Comparison of ENCODE assay signal across 9 mouse cellular contexts in genomic region chr14:76488101-76489044, GRCm38 (mm10).
DNase-seq lines count a peak whose midpoint lies in the region; ATAC-seq and TF ChIP-seq lines count a peak whose summit lies in the region.
"Had no signal": no experiment of that assay in that cellular context is flagged by ENCODE, and none has a peak within 500 bp of the region (broad histone marks: within the 10 kb centered on the region; RNA-seq: fewer than 3 reads in every experiment).

No protein-coding gene starts in this region.

- H3K36me3 ChIP-seq in heart, embryonic 13.5 days, result peaks cover 1% of the 10 kb centered on the region; the same call in 1 of the 2 replicates
- peaks cover 10% of the 10 kb centered on the region; the same call in 1 of the 2 replicates for H3K36me3 ChIP-seq in E14TG2a.4 (ENCODE audit: insufficient read depth, low read length)
- H3K36me3 ChIP-seq in embryonic facial prominence, embryonic 14.5 days (ENCODE audit: control insufficient read depth, insufficient read depth, low read length), result no peaks in the 10 kb centered on the region
- H3K36me3 ChIP-seq in liver, postnatal 0 days (replicated peaks; ENCODE audit: insufficient read depth, low read length), result no peaks in the 10 kb centered on the region
- H3K36me3 ChIP-seq: heart, embryonic 12.5 days had no signal

- ATAC-seq in heart, embryonic 13.5 days (ENCODE audit: extremely low read depth, insufficient number of reproducible peaks, low FRiP score, low TSS enrichment), result no peak
- 0 out of 2 replicates have a peak, but pooled peaks have one; percentile 48 for ATAC-seq in embryonic facial prominence, embryonic 14.5 days (ENCODE audit: low read depth)
- peak; percentile 27; the same call in 1 of the 2 replicates for ATAC-seq in liver, postnatal 0 days
- ATAC-seq in inflammation-experienced regulatory T-cells, adult 6 months, result no peak

- H3K4me1 ChIP-seq in heart, embryonic 13.5 days, result peaks cover 23% of the 10 kb centered on the region
- peaks cover 54% of the 10 kb centered on the region for H3K4me1 ChIP-seq in E14TG2a.4 (replicated peaks; ENCODE audit: low read depth, low read length)
- peaks cover 12% of the 10 kb centered on the region for H3K4me1 ChIP-seq in embryonic facial prominence, embryonic 14.5 days (ENCODE audit: control insufficient read depth, insufficient read depth, low read length)
- H3K4me1 ChIP-seq in liver, postnatal 0 days (ENCODE audit: insufficient read depth), result peaks cover 2% of the 10 kb centered on the region; the same call in 1 of the 2 replicates

- no peaks in the 10 kb centered on the region for H3K27me3 ChIP-seq in heart, embryonic 13.5 days (replicated peaks)
- no peaks in the 10 kb centered on the region for H3K27me3 ChIP-seq in E14TG2a.4 (ENCODE audit: insufficient read depth, low read length)
- H3K27me3 ChIP-seq in embryonic facial prominence, embryonic 14.5 days (replicated peaks; ENCODE audit: control insufficient read depth, insufficient read depth, low read length), result no peaks in the 10 kb centered on the region
- no peaks in the 10 kb centered on the region for H3K27me3 ChIP-seq in liver, postnatal 0 days (ENCODE audit: insufficient read depth, low read length)
- H3K27me3 ChIP-seq: heart, embryonic 12.5 days had no signal

- no peak for DNase-seq in heart, postnatal 4 days
- DNase-seq in embryonic facial prominence, embryonic 14.5 days (ENCODE audit: low spot score), result no peak
- no peak for DNase-seq in liver, postnatal 0 days
- no peak for DNase-seq in adrenal gland, postnatal 14 days
- DNase-seq in cerebellum, adult 9-11 months, result no peak

- H3K4me2 ChIP-seq in heart, embryonic 13.5 days, result no peak overlapping the region
- no peak overlapping the region for H3K4me2 ChIP-seq in embryonic facial prominence, embryonic 14.5 days (ENCODE audit: low read depth, low read length)
- H3K4me2 ChIP-seq in liver, postnatal 0 days (ENCODE audit: low read depth, low read length), result peak overlapping the region; percentile 14; the same call in 1 of the 2 replicates
- H3K4me2 ChIP-seq: heart, embryonic 12.5 days had no signal

- peak overlapping the region; percentile 8; the same call in 1 of the 2 replicates for H3K27ac ChIP-seq in heart, embryonic 13.5 days (replicated peaks)
- peak overlapping the region; percentile 67 for H3K27ac ChIP-seq in embryonic facial prominence, embryonic 14.5 days (replicated peaks; ENCODE audit: low read depth, low read length)
- H3K27ac ChIP-seq in liver, postnatal 0 days (ENCODE audit: low read depth), result peak overlapping the region; percentile 12; the same call in 1 of the 2 replicates

- H3K4me3 ChIP-seq in heart, embryonic 13.5 days, result no peak overlapping the region
- peak overlapping the region; percentile 57 for H3K4me3 ChIP-seq in E14TG2a.4 (replicated peaks; ENCODE audit: low read length)
- H3K4me3 ChIP-seq in embryonic facial prominence, embryonic 14.5 days (ENCODE audit: low read depth, low read length), result no peak overlapping the region
- no peak overlapping the region for H3K4me3 ChIP-seq in liver, postnatal 0 days (ENCODE audit: low read depth, low read length)
- H3K4me3 ChIP-seq: heart, embryonic 12.5 days had no signal

- 69% methylated on average over 18 of the region's 18 CpGs for WGBS in heart, embryonic 13.5 days
- 45% methylated on average over 18 of the region's 18 CpGs for WGBS in embryonic facial prominence, embryonic 14.5 days
- WGBS in liver, postnatal 0 days (ENCODE audit: insufficient replicate concordance), result 66% methylated on average over 18 of the region's 18 CpGs

- peak overlapping the region; percentile 1 for H3K9ac ChIP-seq in heart, embryonic 13.5 days
- H3K9ac ChIP-seq in embryonic facial prominence, embryonic 14.5 days (ENCODE audit: low read depth, low read length), result peak overlapping the region; percentile 30; the same call in 1 of the 2 replicates
- H3K9ac ChIP-seq in liver, postnatal 0 days (replicated peaks), result no peak overlapping the region; the same call in 1 of the 2 replicates
- H3K9ac ChIP-seq: heart, embryonic 12.5 days had no signal

- H3K9me3 ChIP-seq in heart, embryonic 13.5 days, result no peaks in the 10 kb centered on the region
- no peaks in the 10 kb centered on the region for H3K9me3 ChIP-seq in E14TG2a.4 (ENCODE audit: low read length)
- H3K9me3 ChIP-seq in embryonic facial prominence, embryonic 14.5 days (ENCODE audit: control insufficient read depth, low read length), result no peaks in the 10 kb centered on the region
- H3K9me3 ChIP-seq in liver, postnatal 0 days (ENCODE audit: low read length), result no peaks in the 10 kb centered on the region
- H3K9me3 ChIP-seq: heart, embryonic 12.5 days had no signal

- no peak for TF ChIP-seq CTCF in E14TG2a.4 (conservative IDR thresholded peaks at IDR 0.05; ENCODE audit: low read length)
- peak; percentile 23; the same call in 1 of the 2 replicates for TF ChIP-seq CTCF in liver, postnatal 0 days (IDR thresholded peaks at IDR 0.05; ENCODE audit: low read depth)

- no peak for TF ChIP-seq EP300 in liver, postnatal 0 days (IDR thresholded peaks at IDR 0.05; ENCODE audit: low read depth)

Comparison
In these comparisons a context has a peak if more than half of its experiments do, and no peak if none do; other contexts are left out.
1. ATAC-seq: peak in embryonic facial prominence, embryonic 14.5 days (single experiment) and liver, postnatal 0 days (single experiment); none in heart, embryonic 13.5 days (single experiment) and inflammation-experienced regulatory T-cells, adult 6 months (single experiment).
2. H3K27ac ChIP-seq: peak in every context shown above with its lines; median percentile 67 in embryonic facial prominence, embryonic 14.5 days; 12 in liver, postnatal 0 days; 8 in heart, embryonic 13.5 days.